Mouse (Mus musculus) neutrophil, adult 83 days (primary cell): Measurements from ENCODE around the gene Cdk4. TPM values are rescaled to one million over a fixed set of nuclear protein-coding genes. Genes with fewer than 3 reads are reported as not detected.

Source experiments
- total RNA-seq, 2 experiments: library from RNA; stranded (reverse); gene quantifications; one replicate each; pipeline ENCODE4 v1.2.4; 2023

Gene Cdk4
- 100 to 1,000 TPM; 139 to 142 TPM for total RNA-seq

GRCm38 (mm10) chr10:127063239-127063872, at the start of gene Cdk4:
TSS of gene Cdk4 (plus strand) at chr10:127063534.

GRCm38 (mm10) chr10:127030336-127031296, 32.7 kb upstream of the Cdk4 start, which contains the start of gene Tsfm:
TSS of gene Tsfm (minus strand) at chr10:127030840.

GRCm38 (mm10) chr10:127041274-127041766, 22.0 kb upstream of the Cdk4 start, which contains the start of the genes Mettl1 and Eef1akmt3:
TSS of gene Mettl1 (plus strand) at chr10:127041414.
TSS of gene Eef1akmt3 (minus strand) at chr10:127041513.

GRCm38 (mm10) chr10:127047954-127048353, 15.4 kb upstream of the Cdk4 start, which contains the start of gene Cyp27b1:
TSS of gene Cyp27b1 (plus strand) at chr10:127048250.

GRCm38 (mm10) chr10:127059968-127060916, 3.1 kb upstream of the Cdk4 start, which contains the start of gene March9:
TSS of gene March9 (minus strand) at chr10:127060184.

GRCm38 (mm10) chr10:127070190-127071121, 7.1 kb downstream of the Cdk4 start, which contains the start of gene Tspan31:
TSS of gene Tspan31 (minus strand) at chr10:127070264.

GRCm38 (mm10) chr10:127075080-127075479, 11.7 kb downstream of the Cdk4 start, which contains the start of gene Agap2:
TSS of gene Agap2 (plus strand) at chr10:127075284.

Other genes with a start within 250 kb of the Cdk4 start
- gene Atp23, start 162.2 kb upstream of the Cdk4 start, total RNA-seq = 1 to 10 TPM; 3.0 to 3.8 TPM
- 100 to 1,000 TPM in 1 of 2 experiments, 10 to 100 TPM in 1; 95.6 to 113 TPM for gene Ctdsp2, start 84.8 kb upstream of the Cdk4 start, total RNA-seq
- under 1 TPM in 1 of 2 experiments, not detected in 1; 0.22 TPM for gene Avil, start 62.8 kb upstream of the Cdk4 start, total RNA-seq
- gene Tsfm, start 32.7 kb upstream of the Cdk4 start, total RNA-seq = 10 to 100 TPM; 11.1 to 11.3 TPM
- 1 to 10 TPM; 3.6 to 4.2 TPM for gene Mettl1, start 22.1 kb upstream of the Cdk4 start, total RNA-seq
- gene Eef1akmt3, start 22.0 kb upstream of the Cdk4 start, total RNA-seq = under 1 TPM in 1 of 2 experiments, not detected in 1; 0.20 TPM
- gene Cyp27b1, start 15.3 kb upstream of the Cdk4 start, total RNA-seq = not detected
- under 1 TPM in 1 of 2 experiments, not detected in 1; 0.11 TPM for gene March9, start 3.4 kb upstream of the Cdk4 start, total RNA-seq
- 10 to 100 TPM; 26.9 to 27.6 TPM for gene Tspan31, start 6.7 kb downstream of the Cdk4 start, total RNA-seq
- gene Agap2, start 11.8 kb downstream of the Cdk4 start, total RNA-seq = 10 to 100 TPM; 45.3 to 49.2 TPM
- 100 to 1,000 TPM; 102 to 103 TPM for gene Os9, start 57.6 kb downstream of the Cdk4 start, total RNA-seq
- 100 to 1,000 TPM in 1 of 2 experiments, 10 to 100 TPM in 1; 99.0 to 106 TPM for gene B4galnt1, start 101.7 kb downstream of the Cdk4 start, total RNA-seq
- gene Slc26a10, start 117.1 kb downstream of the Cdk4 start, total RNA-seq = not detected
- 1 to 10 TPM; 1.1 to 1.6 TPM for gene Arhgef25, start 126.5 kb downstream of the Cdk4 start, total RNA-seq
- 10 to 100 TPM; 15.9 to 19.5 TPM for gene Dtx3, start 132.2 kb downstream of the Cdk4 start, total RNA-seq
- gene Pip4k2c, start 148.1 kb downstream of the Cdk4 start, total RNA-seq = 10 to 100 TPM; 24.4 to 25.8 TPM
- under 1 TPM; 0.22 to 0.42 TPM for gene Kif5a, start 199.8 kb downstream of the Cdk4 start, total RNA-seq
- 100 to 1,000 TPM in 1 of 2 experiments, 10 to 100 TPM in 1; 98.1 to 101 TPM for gene Dctn2, start 202.8 kb downstream of the Cdk4 start, total RNA-seq
- 100 to 1,000 TPM; 134 to 135 TPM for gene Mbd6, start 225.5 kb downstream of the Cdk4 start, total RNA-seq
- 10 to 100 TPM; 41.3 to 47.4 TPM for gene Mars, start 248.3 kb downstream of the Cdk4 start, total RNA-seq